Mouse (Mus musculus) kidney, adult 11 months (tissue): ENCODE measurements at regions not wholly inside any gene's neighbourhood (a gene's known extent, or its start where the extent isn't known, plus 50 kb on each side); places are given as distances from the start of the nearest gene placed in this dataset.

ENCODE experiments used
- DNase-seq: peaks from one replicate; pipeline ENCODE4 v3.0.0; 2022

GRCm38 (mm10) chr2:148107607-148108115, 60.9 kb upstream of the Foxa2 start:
- DNase-seq = no peak

GRCm38 (mm10) chr2:148110149-148110548, 63.4 kb upstream of the Foxa2 start:
- DNase-seq = no peak

- no peak for DNase-seq
Measured at GRCm38 (mm10) chr2:148111889-148112288, 65.1 kb upstream of the Foxa2 start.

GRCm38 (mm10) chr2:148113184-148113583, 66.4 kb upstream of the Foxa2 start:
- no peak for DNase-seq

GRCm38 (mm10) chr2:148114600-148114999, 67.8 kb upstream of the Foxa2 start:
- DNase-seq = no peak

- no peak for DNase-seq
Measured at GRCm38 (mm10) chr2:148116033-148116790, 69.4 kb upstream of the Foxa2 start.

- DNase-seq = no peak
Measured at GRCm38 (mm10) chr2:148117420-148117819, 70.7 kb upstream of the Foxa2 start.

- DNase-seq = peak; percentile 11
Measured at GRCm38 (mm10) chr2:148121885-148122876, 75.4 kb upstream of the Foxa2 start.

- no peak for DNase-seq
Measured at GRCm38 (mm10) chr2:148123780-148124179, 77.0 kb upstream of the Foxa2 start.

GRCm38 (mm10) chr2:148133811-148134210, 87.0 kb upstream of the Foxa2 start:
- peak; percentile 61 for DNase-seq

- peak; percentile 40 for DNase-seq
Measured at GRCm38 (mm10) chr2:148141936-148142335, 95.2 kb upstream of the Foxa2 start.

- peak; percentile 28 for DNase-seq
Measured at GRCm38 (mm10) chr2:148144816-148145215, 98.0 kb upstream of the Foxa2 start.

GRCm38 (mm10) chr2:148148272-148148671, 101.5 kb upstream of the Foxa2 start:
- no peak for DNase-seq

- peak; percentile 55 for DNase-seq
Measured at GRCm38 (mm10) chr2:148149426-148149825, 102.7 kb upstream of the Foxa2 start.

- DNase-seq = no peak
Measured at GRCm38 (mm10) chr2:148153513-148154271, 106.9 kb upstream of the Foxa2 start.

GRCm38 (mm10) chr2:148156122-148156521, 109.4 kb upstream of the Foxa2 start:
- no peak for DNase-seq

GRCm38 (mm10) chr2:148159028-148159600, 112.3 kb upstream of the Foxa2 start:
- DNase-seq = peak; percentile 24

GRCm38 (mm10) chr2:148160997-148161396, 114.2 kb upstream of the Foxa2 start:
- DNase-seq = no peak

- no peak for DNase-seq
Measured at GRCm38 (mm10) chr2:148161966-148162365, 115.2 kb upstream of the Foxa2 start.

- no peak for DNase-seq
Measured at GRCm38 (mm10) chr2:148162562-148162961, 115.8 kb upstream of the Foxa2 start.

GRCm38 (mm10) chr2:148171113-148171512, 124.3 kb upstream of the Foxa2 start:
- peak; percentile 68 for DNase-seq

GRCm38 (mm10) chr2:148171699-148172098, 124.9 kb upstream of the Foxa2 start:
- DNase-seq = peak; percentile 40
